Mouse (Mus musculus): Measurements from ENCODE around the gene Fam3c. TPM values are rescaled to one million over a fixed set of nuclear protein-coding genes. Genes with fewer than 3 reads are reported as not detected.

Fam3c gene
- 10 to 100 TPM in 1 of 2 experiments, 1 to 10 TPM in 1; 8.3 to 12.4 TPM for total RNA-seq (2023)

DNA sequence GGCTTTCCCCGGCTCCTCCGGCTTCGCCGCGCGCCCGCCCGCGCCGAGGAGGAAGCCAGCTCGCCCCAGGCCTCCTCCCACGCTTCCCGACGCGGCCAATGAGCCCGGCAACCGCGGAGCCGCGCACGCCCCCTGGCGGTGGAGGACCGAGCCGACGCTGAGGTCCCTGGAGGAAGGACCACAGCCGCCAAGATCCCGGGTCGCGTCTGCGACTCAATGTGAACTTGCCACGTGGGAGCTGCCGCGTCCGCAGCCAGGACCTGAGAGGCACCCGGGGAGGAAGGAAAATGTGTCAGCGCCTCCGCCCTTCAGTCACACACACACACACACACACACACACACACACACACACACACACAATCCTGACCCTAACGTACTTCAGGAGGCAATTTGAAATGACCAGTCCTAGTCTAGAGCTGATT is at the start of gene Fam3c:
Gene Fam3c, minus strand, starts transcription at position 158 of the 422 bp plus-strand sequence.

DNA sequence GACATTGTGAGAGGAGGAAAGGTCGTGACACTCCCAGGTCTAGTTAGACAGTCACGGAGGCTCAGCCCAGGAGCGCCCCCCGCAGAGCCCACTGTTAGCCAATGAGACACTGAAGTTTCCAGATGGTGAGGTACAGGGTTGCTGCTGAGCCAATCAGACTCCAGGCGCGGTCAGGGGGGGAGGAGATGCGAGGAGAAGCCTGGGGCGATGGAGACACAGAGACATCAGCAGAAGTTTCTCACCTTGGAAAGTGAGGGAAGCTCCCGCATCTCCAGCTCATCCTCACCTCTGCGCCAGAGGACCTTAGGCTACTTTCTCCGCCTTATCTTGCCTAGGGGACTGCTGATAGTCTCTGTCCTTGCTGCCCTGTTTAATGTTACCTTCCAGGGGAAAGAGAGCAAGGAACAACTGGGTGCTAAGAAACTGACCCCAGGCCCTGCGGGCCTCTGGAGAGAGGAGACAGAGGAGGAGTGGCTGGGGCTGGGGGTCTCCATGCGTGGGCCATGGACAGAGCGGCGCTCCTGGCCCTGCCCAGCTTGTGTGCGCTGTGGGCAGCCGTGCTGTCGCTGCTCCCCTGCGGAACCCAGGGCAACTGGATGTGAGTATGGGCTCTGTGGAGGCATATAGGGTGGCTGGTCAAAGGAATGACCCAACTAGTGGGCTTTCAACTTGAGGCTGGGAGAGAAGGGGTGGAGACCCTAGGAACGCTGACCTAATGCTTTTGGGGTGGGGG is 67.9 kb downstream of the Fam3c start, which contains the start of gene Wnt16:
Gene Wnt16, plus strand, starts transcription at position 224 of the 733 bp plus-strand sequence.

Other genes with a start within 250 kb of the Fam3c start
- not detected for gene Wnt16, start 68.0 kb downstream of the Fam3c start, total RNA-seq (2023)

All from neutrophil, adult 59 days (primary cell).